Mouse (Mus musculus): ENCODE results near the gene Tanc2.

GRCm38 (mm10) chr11:105969516-105969915 is 379.7 kb downstream of the Tanc2 start:
- no peak for TF ChIP-seq GATA1 (IDR thresholded peaks at IDR 0.05; ENCODE audit: borderline replicate concordance, low read length)
- TF ChIP-seq FLI1 (IDR thresholded peaks at IDR 0.05; ENCODE audit: low read length), result no peak

Measured in megakaryocyte, embryonic 14.5 days (primary cell).